Mouse (Mus musculus): ENCODE measurements around the gene Armh2. TPM values are rescaled to one million over a fixed set of nuclear protein-coding genes. Genes with fewer than 3 reads are reported as not detected.

Armh2 gene
- polyA plus RNA-seq, 1 experiment from 2014 or later, result 0.26 TPM

DNA sequence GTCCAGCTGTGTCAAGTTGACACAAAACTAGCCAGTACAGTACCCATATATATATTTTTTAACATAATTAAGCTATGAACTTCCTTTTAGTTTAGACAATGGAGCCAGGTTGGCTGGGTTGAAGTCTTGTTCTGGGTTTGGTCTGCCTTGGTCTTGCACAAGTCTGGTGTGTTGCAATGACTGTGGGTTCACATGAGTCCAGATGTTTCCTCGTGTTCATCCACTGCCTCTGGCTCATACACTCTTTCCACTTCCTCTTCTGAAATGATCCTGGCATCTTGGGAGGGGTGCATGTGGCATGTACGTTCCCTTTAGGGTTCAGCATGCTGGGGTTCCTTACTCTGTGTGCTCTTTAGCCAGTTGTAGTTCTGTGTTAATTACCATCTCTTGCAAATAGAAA is 50.3 kb downstream of the Armh2 start:
- Histone ChIP-seq H3K36me3 (ENCODE audit: control insufficient read depth, insufficient read depth, low read length) (no peaks in the 10 kb centered on the region), H3K27ac (ENCODE audit: low read depth, low read length) (no peak overlapping the region), H3K27me3 (ENCODE audit: control insufficient read depth, insufficient read depth, low read length) (no peaks in the 10 kb centered on the region), H3K9me3 (ENCODE audit: control insufficient read depth, low read length) (no peaks in the 10 kb centered on the region), H3K4me3 (ENCODE audit: low read depth, low read length) (no peak overlapping the region), H3K9ac (ENCODE audit: low read length) (no peak overlapping the region), H3K4me1 (ENCODE audit: control insufficient read depth, insufficient read depth, low read length) (no peaks in the 10 kb centered on the region), H3K4me2 (no peak overlapping the region)
- 76% methylated on average over 2 of the region's 2 CpGs for WGBS
- DNase-seq (ENCODE audit: low spot score, missing footprints) (no peak), ATAC-seq (ENCODE audit: low FRiP score) (no peak)

DNA sequence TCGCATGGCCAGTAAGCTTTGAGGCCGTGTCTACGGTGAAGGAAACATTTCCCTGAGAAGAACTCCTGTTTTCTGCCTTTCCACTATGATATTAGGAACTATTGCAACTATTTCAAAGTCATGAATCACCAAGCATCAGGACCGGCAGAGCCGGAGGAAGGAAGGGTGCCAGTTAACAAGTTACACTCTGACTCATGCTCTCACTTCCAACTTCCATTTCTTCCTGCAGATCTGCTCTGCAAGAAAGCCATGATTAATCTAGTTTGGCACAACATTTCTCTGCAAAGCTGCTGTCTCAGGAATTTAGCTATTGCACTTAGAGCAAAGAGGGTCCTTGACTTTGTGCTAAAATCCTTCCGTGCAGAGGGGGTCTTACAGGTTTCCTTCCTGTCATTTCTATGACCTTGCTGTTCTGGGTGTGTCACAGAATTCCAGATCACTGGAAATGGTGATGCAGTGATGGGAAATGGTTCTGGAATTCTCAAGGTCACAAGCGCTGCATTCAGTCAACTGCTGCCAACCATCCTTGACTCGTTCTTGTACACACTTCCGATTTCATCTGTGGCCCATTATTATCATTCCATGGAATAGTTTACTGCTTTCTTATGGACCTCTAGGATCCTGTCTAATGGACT is 51.5 kb downstream of the Armh2 start:
- Histone ChIP-seq H3K36me3 (ENCODE audit: control insufficient read depth, insufficient read depth, low read length) (no peaks in the 10 kb centered on the region), H3K4me2 (no peak overlapping the region), H3K27ac (ENCODE audit: low read depth, low read length) (no peak overlapping the region), H3K9me3 (ENCODE audit: control insufficient read depth, low read length) (no peaks in the 10 kb centered on the region), H3K4me3 (ENCODE audit: low read depth, low read length) (no peak overlapping the region), H3K9ac (ENCODE audit: low read length) (no peak overlapping the region), H3K4me1 (ENCODE audit: control insufficient read depth, insufficient read depth, low read length) (no peaks in the 10 kb centered on the region), H3K27me3 (ENCODE audit: control insufficient read depth, insufficient read depth, low read length) (no peaks in the 10 kb centered on the region)
- WGBS, result 84% methylated on average over 9 of the region's 9 CpGs
- no peak for ATAC-seq (ENCODE audit: low FRiP score)
- no peak for DNase-seq (ENCODE audit: low spot score, missing footprints)

Other genes with a start within 250 kb of the Armh2 start
- gene Ripor2, start 159.0 kb upstream of the Armh2 start, polyA plus RNA-seq (2014; fragmentation: Nextera tagmentation; extraction: Ambion mirVana), result 9.2 and 11.1 TPM in 2 replicates
- 145 and 152 TPM in 2 replicates for gene Gmnn, start 20.7 kb downstream of the Armh2 start, polyA plus RNA-seq (2014; fragmentation: Nextera tagmentation; extraction: Ambion mirVana)
- 25.0 and 26.1 TPM in 2 replicates for gene BC005537, start 60.4 kb downstream of the Armh2 start, polyA plus RNA-seq (2014; fragmentation: Nextera tagmentation; extraction: Ambion mirVana)
- 53.5 and 58.8 TPM in 2 replicates for gene Acot13, start 90.3 kb downstream of the Armh2 start, polyA plus RNA-seq (2014; fragmentation: Nextera tagmentation; extraction: Ambion mirVana)
- 79.6 and 80.9 TPM in 2 replicates for gene Tdp2, start 90.4 kb downstream of the Armh2 start, polyA plus RNA-seq (2014; fragmentation: Nextera tagmentation; extraction: Ambion mirVana)
- 0.58 and 1.1 TPM in 2 replicates for gene D130043K22Rik, start 103.9 kb downstream of the Armh2 start, polyA plus RNA-seq (2014; fragmentation: Nextera tagmentation; extraction: Ambion mirVana)
- 8.6 and 9.1 TPM in 2 replicates for gene Aldh5a1, start 196.4 kb downstream of the Armh2 start, polyA plus RNA-seq (2014; fragmentation: Nextera tagmentation; extraction: Ambion mirVana)
- 0.23 and 0.47 TPM in 2 replicates for gene Gpld1, start 201.9 kb downstream of the Armh2 start, polyA plus RNA-seq (2014; fragmentation: Nextera tagmentation; extraction: Ambion mirVana)